Mouse (Mus musculus): ENCODE measurements around the gene Map3k10. TPM values are rescaled to one million over a fixed set of nuclear protein-coding genes. Genes with fewer than 3 reads are reported as not detected.

Map3k10 gene
- polyA plus RNA-seq (2015; fragmentation: Nextera tagmentation; extraction: Ambion mirVana) = 5.2 and 7.2 TPM in 2 replicates

DNA sequence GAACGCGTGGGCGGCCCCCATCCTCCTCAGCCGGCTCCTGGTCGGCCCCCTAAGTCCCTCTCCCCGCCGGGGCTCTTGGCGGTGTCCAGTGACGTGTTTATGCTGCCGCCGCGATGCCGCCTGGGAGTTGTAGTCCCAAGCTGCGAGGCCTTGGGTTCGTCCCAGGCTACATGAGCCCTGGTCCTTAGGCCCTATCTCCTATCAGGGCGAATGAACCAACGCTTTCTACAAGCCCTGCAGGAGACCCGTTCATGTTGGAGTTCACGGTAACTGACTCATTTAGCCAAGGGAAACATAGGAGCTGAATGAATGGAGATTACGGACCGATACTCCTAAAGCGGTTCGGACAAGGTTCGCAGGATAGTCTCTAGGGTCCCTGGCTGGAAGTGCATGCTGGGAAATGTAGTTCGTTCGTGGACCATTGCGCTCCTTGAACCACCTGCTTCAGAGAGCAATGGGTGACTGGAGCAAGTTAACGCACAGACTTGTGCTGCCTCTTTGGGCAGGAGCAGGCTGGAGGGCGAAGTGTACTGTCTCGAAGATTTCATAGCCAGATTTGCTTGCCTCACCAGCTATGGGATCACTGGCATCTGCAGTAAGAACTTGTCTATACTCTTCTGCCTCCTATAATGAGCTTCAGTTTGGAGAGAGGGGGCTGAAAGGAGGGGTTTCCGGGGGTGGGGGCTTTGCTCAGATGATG, at the start of gene Map3k10:
Map3k10 (minus strand) TSS at position 77 of the 700 bp plus-strand sequence.
- peak; percentile 95 for DNase-seq (ENCODE audit: low spot score)

DNA sequence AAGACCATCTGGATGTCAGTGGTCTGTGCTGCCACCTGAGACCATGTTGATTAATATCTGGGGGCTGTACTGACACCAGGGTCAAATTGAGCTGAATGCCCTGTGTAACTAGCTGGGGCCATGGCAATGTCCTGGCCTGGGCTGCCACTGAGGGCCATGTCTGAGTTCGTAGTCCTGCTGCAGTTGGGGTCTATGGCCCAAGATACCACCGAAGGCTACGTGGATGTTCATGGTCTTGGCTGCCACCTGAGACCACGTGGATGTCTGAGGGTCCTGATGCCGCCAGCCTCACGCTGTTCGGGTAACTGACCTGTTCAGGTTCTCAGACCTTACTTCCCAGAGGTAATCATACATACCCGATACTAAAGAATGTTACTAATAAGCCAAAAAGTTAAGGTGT, 47.6 kb upstream of the Map3k10 start:
- no peak for DNase-seq (ENCODE audit: low spot score)

DNA sequence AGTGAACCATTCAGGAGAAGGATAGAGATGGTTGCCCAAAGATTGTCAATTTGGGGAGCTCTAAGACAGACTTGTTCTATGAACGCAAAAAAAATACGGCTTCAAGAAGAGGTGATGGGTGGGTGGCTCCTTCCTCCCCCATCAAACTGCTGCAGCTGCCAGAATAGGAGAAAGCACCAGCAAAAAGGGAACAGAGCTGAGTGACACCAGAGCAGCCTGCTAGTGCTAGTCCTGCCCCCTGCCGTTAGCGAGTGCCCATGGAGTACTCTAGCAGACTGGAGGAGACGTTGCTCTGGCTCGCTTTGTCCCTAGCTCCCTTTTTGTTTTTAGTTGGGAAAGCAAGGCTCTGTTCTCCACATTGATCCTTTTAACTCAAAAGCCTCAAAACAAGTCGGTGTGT, 36.0 kb upstream of the Map3k10 start:
- DNase-seq (ENCODE audit: low spot score) = no peak

DNA sequence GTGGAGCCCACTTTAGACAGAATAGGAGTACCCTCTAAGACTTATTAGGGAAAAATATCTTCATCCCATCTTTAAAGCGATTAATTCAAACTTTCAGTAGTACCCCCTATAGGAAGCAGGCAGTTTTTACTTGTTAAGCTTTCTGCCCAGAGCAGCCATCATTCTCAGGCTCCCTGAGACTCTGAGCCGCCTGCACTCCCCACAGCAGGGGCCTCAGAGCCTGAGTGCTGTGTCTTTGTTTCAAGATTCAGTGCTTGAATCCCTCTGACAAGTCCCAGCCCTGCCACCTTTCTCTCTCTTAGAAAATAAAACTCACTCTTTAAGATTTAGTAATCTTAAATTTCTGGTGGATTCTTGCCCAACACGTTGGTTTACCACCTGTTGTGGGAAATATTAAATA, 22.3 kb upstream of the Map3k10 start:
- no peak for DNase-seq (ENCODE audit: low spot score)

DNA sequence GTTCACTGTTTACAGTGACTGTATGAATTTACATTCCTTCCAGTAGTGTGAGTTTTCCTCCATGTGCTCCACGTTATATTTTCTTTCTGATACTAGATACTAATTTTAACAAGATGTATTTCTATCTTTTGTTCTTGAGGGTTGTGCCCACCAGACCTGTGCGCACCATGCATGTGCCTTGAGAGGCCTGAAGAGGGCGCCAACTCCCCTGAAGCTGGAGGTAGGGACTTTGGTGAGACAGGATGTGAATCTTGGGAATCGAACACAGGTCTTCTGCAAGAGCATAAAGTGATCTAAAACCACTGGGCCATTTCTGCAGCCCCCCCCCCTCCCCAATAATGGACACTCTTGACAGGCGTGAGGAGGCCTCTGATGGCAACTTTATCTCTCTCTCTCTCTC, 16.7 kb upstream of the Map3k10 start:
- peak; percentile 67 for DNase-seq (ENCODE audit: low spot score)

DNA sequence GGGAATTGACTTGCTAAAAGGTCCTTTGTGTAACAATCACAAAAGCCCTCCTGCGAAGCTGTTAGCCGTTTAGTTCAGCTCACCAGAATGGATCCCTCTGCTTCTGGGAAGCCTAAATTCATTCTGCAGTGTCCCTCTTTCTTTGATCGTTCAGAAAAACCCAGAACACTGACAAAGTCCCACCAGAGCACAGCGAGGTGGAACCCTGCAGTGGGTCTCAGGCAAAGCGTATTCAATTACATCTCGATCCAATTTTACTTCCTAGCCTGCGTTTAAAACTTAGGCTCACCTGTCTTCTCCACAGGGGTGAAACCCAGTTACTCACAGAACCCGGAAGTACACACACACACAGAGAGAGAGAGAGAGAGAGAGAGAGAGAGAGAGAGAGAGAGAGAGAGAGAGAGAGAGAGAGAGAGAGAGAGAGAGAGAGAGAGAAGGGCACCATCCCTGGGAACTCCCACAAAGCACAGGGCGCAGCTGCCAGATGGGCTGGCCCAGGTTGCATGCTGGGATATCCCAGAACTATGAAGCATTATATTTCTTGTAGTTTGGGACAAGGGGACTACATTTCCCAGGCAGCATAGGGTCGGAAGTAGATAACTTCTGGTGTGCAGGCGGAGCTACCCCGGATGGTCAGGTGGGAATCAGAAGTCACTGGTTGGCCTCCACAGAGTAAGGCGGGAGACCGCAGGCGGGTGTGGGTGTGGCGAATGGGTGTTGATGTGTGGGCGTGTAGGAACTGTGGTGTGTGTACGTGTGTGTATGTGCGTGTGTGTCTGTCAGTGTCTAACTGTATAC, 14.6 kb upstream of the Map3k10 start, which contains the start of gene Zfp607b:
Zfp607b (plus strand) TSS at position 526 of the 798 bp plus-strand sequence.
- peak; percentile 96 for DNase-seq (ENCODE audit: low spot score)

DNA sequence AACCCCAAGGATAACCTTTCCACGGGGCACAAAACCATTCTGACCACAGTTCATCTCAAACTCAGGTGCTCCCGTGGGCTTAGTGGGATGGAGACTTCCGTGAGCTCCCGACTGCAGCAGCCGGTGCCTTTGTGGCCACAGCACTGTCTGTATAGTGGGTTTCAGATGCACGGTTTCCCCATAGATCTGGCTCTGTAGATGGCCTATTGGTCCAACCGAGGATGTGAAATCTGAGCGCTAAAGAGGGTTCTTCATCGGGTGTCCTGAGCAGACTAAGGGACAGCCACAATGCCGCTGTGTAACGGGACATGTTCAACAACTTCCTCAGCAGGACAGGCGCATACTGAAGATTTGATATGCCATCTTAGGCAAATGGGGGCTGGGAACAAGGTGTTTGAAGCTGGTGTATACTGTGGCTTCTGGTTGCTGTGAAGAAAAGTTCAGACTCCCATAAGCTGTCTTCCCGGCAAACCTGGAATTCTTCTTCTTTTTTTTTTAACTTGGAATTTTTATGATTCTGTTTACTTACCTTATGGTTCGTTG, 13.9 kb upstream of the Map3k10 start:
- peak; percentile 17 for DNase-seq (ENCODE audit: low spot score)

DNA sequence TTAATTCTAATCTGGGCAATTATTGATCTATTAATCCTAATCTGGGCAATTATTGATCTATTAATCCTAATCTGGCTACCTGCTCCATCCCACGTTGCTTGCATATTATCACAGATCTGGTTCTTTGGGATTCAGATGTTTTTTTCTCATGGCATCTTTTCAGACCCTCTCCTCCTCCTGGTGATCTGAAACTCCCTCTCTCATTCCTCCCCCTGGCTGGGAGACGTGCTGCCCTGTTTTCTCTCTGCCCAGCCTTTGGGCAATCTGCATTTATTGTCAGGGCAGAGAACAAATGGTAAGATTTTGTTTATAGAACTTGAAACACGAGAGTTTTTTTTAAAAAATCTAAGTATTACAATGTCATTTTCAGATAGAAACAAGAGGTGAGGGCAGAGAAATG, 13.4 kb upstream of the Map3k10 start:
- DNase-seq (ENCODE audit: low spot score) = no peak

DNA sequence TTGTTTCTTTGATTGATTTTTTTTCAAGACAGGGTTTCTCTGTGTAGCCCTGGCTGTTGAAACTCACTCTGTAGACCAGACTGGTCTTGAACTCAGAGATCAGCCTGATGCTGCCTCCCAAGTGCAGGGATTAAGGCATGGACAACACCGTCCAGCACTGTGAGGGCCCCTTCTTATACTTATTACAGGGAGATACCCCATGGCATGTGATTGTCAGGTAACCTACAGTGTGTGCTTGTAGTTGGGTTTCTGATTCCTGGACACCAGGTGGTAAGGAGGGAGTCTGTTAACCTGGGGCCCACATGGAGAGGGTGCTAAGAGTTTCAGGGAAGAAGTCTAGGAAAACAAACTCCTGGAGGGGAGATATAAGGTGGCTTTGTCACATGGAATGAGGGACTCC, 12.6 kb upstream of the Map3k10 start:
- DNase-seq (ENCODE audit: low spot score) = no peak

DNA sequence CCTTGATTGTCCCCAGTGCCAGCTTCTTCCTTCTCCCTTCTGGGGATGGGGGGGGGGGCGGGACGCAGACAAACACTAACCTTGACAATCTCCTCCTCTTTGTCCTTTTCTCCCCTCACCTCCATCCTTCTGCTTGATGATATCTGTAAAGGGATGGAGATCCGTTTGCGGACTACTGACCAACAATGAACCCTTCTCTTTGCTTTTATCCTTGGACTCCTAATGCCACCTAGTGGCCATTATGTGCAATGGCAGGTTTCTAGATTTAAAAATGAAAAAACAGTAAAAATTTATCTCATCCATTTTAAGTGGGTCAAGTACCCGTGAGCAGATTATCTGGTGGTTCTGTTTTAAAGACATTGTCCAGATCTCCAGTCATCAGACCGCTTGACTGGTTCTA, 11.3 kb upstream of the Map3k10 start:
- peak; percentile 27 for DNase-seq (ENCODE audit: low spot score)

DNA sequence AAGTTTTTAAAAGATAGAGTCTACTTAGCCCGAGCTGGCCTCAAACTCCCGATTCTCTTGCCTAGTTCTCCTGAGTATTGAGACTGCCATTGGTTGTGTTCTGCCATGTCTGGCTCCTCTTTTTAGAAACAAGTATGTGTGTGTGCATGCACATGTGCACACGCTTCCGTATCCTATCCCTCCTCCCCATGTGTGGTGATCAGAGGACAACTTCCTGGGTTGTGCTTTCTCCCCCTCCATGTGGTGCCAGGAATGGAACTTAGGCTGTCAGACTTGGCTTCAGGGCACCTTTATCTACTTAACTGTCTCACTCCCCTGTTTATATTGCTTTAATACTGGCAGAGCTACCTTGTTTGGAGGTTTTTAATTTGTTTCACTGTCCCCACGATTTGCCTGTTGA, 10.8 kb upstream of the Map3k10 start:
- no peak for DNase-seq (ENCODE audit: low spot score)

DNA sequence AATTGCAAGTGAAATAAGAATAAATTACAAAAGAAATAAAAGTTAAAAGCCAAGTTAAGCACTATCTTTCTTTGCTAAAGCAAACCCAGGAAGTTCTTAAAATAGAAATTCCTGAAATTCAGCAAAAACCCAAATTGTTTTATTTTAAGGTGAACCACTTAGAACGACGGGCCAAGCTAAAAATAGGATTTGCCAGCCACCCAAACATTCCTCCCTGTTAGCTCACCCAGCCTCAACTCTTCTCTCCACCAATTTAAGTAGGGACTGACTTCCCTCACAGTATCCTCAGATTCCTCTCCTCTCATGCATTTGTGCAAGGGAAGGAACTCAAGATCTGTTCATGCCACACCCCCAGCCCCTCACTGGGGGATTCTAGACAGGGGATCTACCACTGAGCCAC, 8.8 kb upstream of the Map3k10 start:
- DNase-seq (ENCODE audit: low spot score) = no peak

DNA sequence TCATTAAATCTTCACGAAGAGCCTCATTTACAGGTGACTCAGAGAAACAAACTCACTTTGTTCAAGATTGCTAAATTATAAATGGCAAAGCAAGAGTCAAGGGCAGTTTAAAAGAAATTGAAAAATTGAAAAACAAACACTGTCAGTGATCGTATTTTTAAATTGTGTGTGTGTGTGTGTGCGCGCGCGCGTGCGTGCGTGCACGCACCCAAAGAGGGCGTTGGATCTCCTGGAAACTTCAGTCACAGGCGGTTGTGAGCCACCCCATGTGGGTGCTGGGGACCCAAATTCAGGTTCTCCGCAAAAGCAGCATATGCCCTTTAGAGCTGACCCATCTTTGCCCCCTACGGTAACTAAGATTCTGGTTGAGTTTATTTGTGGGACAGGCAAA, 819 bp upstream of the Map3k10 start:
- no peak for DNase-seq (ENCODE audit: low spot score)

DNA sequence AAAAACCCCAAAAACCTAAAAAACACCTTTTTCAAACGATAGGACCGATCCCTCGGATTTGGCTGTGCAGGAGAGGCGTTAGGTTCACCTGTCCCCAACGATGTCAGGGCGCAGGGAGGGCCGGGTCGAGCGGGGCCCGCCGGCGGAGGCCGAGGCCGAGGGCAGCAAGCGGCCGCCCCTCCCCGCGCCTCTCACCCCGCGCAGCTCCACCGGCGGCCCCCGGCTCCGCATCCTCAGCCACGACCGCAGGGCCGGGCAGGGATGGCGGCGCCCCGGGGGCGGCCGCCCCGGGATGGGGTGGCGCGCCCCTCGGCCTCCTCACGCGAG, 240 bp downstream of the Map3k10 start:
- no peak for DNase-seq (ENCODE audit: low spot score)

DNA sequence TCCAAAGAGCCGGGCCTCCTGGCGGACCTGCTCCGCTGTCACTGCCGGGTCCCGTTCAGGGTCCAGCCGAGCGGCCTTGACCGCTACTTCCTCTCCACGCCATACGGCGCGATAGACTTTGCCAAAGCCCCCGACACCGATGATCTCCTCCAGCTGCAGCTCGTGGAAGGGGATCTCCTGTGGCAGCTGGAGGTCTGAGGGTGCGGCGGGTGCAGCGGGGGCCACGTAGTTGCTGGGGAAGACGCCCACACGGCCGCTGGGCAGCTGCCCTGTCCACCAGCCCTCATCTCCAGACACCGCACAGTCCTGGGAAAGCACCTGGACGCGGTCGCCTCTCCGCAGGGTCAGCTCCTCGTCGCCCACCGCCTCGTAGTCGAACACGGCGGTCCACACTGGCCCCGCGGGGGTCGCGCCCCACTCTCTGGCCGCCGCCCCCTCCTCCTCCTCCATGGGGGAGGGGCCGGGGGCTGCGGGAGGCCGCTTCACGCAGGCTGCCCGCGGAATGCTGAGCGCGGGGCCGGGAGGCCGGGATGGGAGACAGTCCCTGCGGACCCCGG, 745 bp downstream of the Map3k10 start:
- DNase-seq (ENCODE audit: low spot score) = no peak

DNA sequence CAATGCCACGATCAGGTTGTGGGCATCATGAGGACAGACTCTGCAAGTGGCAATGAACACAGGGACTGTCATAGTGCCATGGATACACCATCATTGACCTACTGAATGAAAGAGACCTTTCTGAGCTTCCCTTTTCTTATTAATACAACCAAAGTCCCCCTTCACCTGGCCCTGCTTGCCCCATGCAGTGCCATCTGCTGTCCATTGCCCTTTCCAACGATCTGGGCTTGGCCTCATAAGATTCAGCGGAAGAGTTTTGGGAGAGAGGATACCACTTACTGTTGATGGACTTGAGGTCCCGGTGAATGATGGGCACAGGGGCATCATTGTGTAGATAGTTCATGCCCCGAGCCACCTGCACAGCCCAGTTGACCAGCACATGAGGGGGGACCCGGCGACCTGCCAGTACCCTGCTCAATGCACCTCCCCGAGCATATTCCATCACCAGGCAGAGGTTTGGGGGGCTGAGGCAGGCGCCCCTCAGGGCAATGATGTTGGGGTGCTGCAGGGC, 1.3 kb downstream of the Map3k10 start:
- no peak for DNase-seq (ENCODE audit: low spot score)

DNA sequence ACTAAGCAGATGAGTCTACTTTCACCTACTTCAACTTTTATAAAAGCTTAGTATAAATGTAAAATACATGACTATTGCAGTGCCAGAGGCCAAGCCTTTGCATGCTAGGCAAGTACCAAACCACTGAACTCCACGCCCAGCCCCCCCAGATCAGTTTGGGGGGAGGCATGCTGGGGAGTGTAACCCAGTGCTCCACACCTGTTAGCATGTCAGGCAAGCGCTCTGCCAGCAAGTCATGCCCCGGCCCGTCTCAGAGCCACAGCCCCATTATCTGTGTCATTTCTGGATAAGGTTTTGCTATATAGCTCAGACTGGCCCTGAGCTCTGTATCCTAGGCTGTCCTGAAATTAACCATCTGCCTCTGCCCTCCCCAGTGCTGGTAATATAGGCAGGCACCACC, 12.4 kb downstream of the Map3k10 start:
- no peak for DNase-seq (ENCODE audit: low spot score)

DNA sequence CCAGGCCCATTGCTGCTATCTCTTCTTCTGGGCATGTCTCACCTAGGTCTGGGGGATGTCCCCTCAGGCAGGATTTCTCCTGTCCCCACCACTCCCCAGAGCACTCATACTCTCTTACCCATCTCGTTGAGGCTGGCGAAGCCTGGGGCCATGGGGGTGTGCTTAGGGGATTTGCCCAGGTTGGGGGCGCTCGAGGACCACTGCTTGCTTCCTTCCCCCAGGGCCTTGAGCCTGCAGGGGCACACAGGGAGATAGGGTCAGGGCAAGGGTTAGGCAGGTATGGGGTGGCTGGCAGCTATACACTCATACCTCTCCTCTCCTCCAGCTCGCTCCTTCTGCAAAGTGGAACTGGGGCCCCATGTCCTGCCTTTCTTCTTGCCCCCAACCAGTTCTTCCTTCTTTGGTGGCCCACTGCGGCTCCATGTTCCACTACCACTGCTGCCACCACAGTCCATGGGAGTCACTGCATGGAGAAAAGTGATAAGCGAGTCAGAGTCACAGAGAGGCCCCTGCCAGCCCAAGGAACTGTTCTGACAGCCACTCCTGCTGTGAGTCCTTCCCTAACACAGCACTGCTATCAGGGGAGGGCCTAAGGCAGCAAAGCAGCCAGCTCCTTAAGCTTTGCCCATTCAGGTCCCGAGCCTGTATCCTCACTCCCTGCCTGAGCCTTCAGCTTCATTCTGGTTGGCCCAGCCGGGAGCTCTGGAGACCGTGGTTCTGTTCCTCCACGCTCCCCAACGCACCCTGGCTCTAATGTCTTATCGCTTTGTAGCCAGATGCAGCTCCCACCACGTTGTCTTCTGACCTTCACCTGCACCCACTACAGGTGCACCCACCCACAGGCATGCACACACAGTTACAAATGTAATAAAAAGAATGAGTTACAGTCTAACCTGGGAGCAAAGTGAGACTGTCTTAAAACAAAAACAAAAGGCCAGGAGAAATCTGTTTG, 15.4 kb downstream of the Map3k10 start:
- no peak for DNase-seq (ENCODE audit: low spot score)

DNA sequence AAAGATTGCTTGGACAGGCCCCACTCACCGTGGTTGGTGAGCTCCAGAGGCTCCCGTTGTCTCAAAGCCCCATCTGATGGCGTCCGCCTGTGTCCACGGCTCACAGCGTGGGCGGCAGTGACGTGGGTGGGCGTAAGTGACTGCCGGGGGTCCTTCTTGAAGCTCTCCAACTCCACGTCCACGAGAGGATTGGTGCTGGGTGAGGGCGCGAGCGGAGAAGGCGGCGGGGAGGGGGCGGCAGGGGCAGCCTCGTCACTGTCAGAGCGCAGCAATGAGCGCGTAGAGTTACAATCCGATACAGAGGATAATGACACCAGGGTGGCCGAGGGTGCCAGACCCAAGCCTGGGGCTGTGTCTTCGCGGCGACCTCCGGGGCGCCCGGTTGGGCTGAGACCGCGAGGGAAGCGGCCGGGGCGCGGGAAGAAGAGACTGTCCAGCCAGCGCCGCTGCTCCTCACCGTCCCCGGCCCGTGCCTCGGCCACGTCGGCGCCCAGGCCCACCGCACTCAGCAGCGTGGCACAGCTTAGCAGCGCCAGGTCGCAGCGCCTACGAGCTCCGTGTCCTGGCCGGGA, 16.5 kb downstream of the Map3k10 start:
- no peak for DNase-seq (ENCODE audit: low spot score)

DNA sequence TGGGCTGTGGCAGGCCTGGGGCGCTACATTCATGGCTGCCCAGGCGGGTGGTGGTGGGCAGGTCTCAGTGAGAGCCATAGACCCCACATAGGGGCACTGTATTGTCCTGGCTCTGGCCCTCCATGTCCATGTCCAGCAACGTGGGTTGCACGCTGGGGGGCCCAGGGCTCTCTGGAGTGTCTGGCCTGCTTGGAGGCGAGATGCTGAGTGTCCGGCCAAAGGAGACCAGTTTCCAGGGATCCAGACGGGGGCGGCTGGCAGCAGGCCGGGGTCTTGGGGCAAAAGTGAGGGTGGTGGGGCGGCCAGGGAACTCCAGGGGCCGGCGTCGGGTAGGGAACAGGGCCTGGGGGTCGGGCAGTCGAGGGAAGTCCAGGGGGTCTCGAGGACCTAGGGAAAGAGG, 17.8 kb downstream of the Map3k10 start:
- no peak for DNase-seq (ENCODE audit: low spot score)

DNA sequence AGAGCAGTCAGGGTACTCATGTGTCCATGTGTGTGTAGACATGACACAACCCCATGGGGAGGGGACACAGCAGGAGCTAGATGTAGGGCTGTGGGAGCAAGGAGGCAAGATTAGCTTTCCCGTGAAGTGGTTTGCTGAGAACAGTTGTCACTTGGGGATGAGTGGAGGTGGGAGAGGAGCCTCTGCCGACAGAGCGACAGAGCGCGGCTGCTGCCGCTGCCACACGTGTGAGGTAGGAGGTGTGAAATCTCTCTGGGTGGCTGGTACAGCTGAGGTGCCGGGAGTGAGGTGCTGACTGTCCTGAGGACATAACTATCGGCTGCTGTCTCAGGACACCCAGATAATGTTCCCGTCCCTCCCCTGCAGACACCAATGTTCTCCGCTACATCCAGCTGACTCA, 18.9 kb downstream of the Map3k10 start:
- no peak for DNase-seq (ENCODE audit: low spot score)
